Mouse (Mus musculus): ENCODE measurements around the gene Cd59a.
"Not testable (repeated sequence)": the region's sequence is repeated elsewhere in the genome, so short reads cannot be mapped to it uniquely, and the experiment has no call there.

The Cd59a gene

GRCm38 (mm10) chr2:104095741-104096213 is at the start of gene Cd59a:
Gene Cd59a, plus strand, starts transcription at chr2:104095801.
- DNase-seq (ENCODE audit: low spot score in 2 of 2), result peak; percentile 64 to 66

- no peak for DNase-seq (ENCODE audit: low spot score in 2 of 2)
These were observed 37.2 kb upstream of the Cd59a start for GRCm38 (mm10) chr2:104058381-104058780.

- DNase-seq (ENCODE audit: low spot score in 2 of 2), result no peak
These were observed 36.6 kb upstream of the Cd59a start for GRCm38 (mm10) chr2:104058954-104059353.

GRCm38 (mm10) chr2:104059786-104060185 is 35.8 kb upstream of the Cd59a start:
- no peak for DNase-seq (ENCODE audit: low spot score in 2 of 2)

GRCm38 (mm10) chr2:104060996-104061395 is 34.6 kb upstream of the Cd59a start:
- DNase-seq (ENCODE audit: low spot score in 2 of 2), result no peak

GRCm38 (mm10) chr2:104062665-104063064 is 32.9 kb upstream of the Cd59a start:
- DNase-seq (ENCODE audit: low spot score in 2 of 2), result no peak

- no peak for DNase-seq (ENCODE audit: low spot score in 2 of 2)
These were observed 31.4 kb upstream of the Cd59a start for GRCm38 (mm10) chr2:104064152-104064551.

GRCm38 (mm10) chr2:104065526-104065925 is 30.1 kb upstream of the Cd59a start, which contains the start of gene Gm10912:
Gene Gm10912, plus strand, starts transcription at chr2:104065826.
- DNase-seq (ENCODE audit: low spot score in 2 of 2), result not testable (repeated sequence)

GRCm38 (mm10) chr2:104068450-104068849 is 27.2 kb upstream of the Cd59a start, which contains the start of gene Gm10799:
Gene Gm10799, minus strand, starts transcription at chr2:104068550.
- not testable (repeated sequence) for DNase-seq (ENCODE audit: low spot score in 2 of 2)

- peak in 1 of 2 experiments; percentile 29 for DNase-seq (ENCODE audit: low spot score in 2 of 2)
These were observed 25.9 kb upstream of the Cd59a start, which contains the start of gene Cd59b for GRCm38 (mm10) chr2:104069704-104070185. Gene Cd59b, plus strand, starts transcription at chr2:104069849.

- DNase-seq (ENCODE audit: low spot score in 2 of 2), result not testable (repeated sequence)
These were observed 17.3 kb upstream of the Cd59a start for GRCm38 (mm10) chr2:104078285-104078684.

GRCm38 (mm10) chr2:104081436-104082050 is 14.1 kb upstream of the Cd59a start:
- DNase-seq (ENCODE audit: low spot score in 2 of 2), result not testable (repeated sequence)

- DNase-seq (ENCODE audit: low spot score in 2 of 2), result no peak
These were observed 13.1 kb upstream of the Cd59a start for GRCm38 (mm10) chr2:104082474-104082873.

GRCm38 (mm10) chr2:104084027-104084426 is 11.6 kb upstream of the Cd59a start:
- not testable (repeated sequence) for DNase-seq (ENCODE audit: low spot score in 2 of 2)

- DNase-seq (ENCODE audit: low spot score in 2 of 2), result not testable (repeated sequence)
These were observed 8.0 kb upstream of the Cd59a start for GRCm38 (mm10) chr2:104087562-104087961.

GRCm38 (mm10) chr2:104093305-104093704 is 2.3 kb upstream of the Cd59a start:
- no peak for DNase-seq (ENCODE audit: low spot score in 2 of 2)

- DNase-seq (ENCODE audit: low spot score in 2 of 2), result no peak
These were observed 655 bp downstream of the Cd59a start for GRCm38 (mm10) chr2:104096256-104096655.

- DNase-seq (ENCODE audit: low spot score in 2 of 2), result not testable (repeated sequence)
These were observed 1.2 kb downstream of the Cd59a start for GRCm38 (mm10) chr2:104096796-104097195.

GRCm38 (mm10) chr2:104097396-104097795 is 1.8 kb downstream of the Cd59a start:
- DNase-seq (ENCODE audit: low spot score in 2 of 2), result not testable (repeated sequence)

GRCm38 (mm10) chr2:104098529-104099230 is 3.1 kb downstream of the Cd59a start:
- no peak for DNase-seq (ENCODE audit: low spot score in 2 of 2)

- no peak for DNase-seq (ENCODE audit: low spot score in 2 of 2)
These were observed 3.6 kb downstream of the Cd59a start for GRCm38 (mm10) chr2:104099231-104099585.

GRCm38 (mm10) chr2:104099946-104100345 is 4.3 kb downstream of the Cd59a start:
- DNase-seq (ENCODE audit: low spot score in 2 of 2), result no peak

GRCm38 (mm10) chr2:104104800-104105199 is 9.2 kb downstream of the Cd59a start:
- DNase-seq (ENCODE audit: low spot score in 2 of 2), result no peak
